Mouse (Mus musculus) liver, embryonic 11.5 days (tissue): ENCODE results near the gene Cyp2t4. TPM values are rescaled to one million over a fixed set of nuclear protein-coding genes. Genes with fewer than 3 reads are reported as not detected.

Source experiments
- ATAC-seq: fragments of 200-750 bp; cut with Nextera tagmentation; replicated peaks from 2 replicates; pipeline ENCODE4 v1.8.0; 2017; ENCODE audit warnings: moderate number of reproducible peaks, mild to moderate bottlenecking, moderate TSS enrichment, moderate library complexity; ENCODE audit not compliant: low FRiP score
- DNase-seq: peaks from one replicate; pipeline ENCODE4 v3.0.0-alpha.2; 2017; ENCODE audit warnings: low spot score
- H3K27ac ChIP-seq: fragments of 300-500 bp; sonication (generic); 2 replicates; pipeline ENCODE4 v1.5.1; 2014; ENCODE audit warnings: mild to moderate bottlenecking, low read depth, low read length, control low read depth
- H3K27me3 ChIP-seq: fragments of 300-500 bp; sonication (generic); replicated peaks from 2 replicates; pipeline ENCODE4 v1.6.1; 2014; ENCODE audit warnings: low read length, mixed read lengths; ENCODE audit not compliant: control insufficient read depth, insufficient read depth
- H3K36me3 ChIP-seq: fragments of 300-500 bp; sonication (generic); 2 replicates; pipeline ENCODE4 v1.6.1; 2014; ENCODE audit warnings: mild to moderate bottlenecking, low read length, moderate library complexity, mixed read lengths; ENCODE audit not compliant: control insufficient read depth, insufficient read depth
- H3K4me1 ChIP-seq: fragments of 300-500 bp; sonication (generic); replicated peaks from 2 replicates; pipeline ENCODE4 v1.6.1; 2014; ENCODE audit warnings: low read length, mixed read lengths; ENCODE audit not compliant: control insufficient read depth, insufficient read depth
- H3K4me2 ChIP-seq: fragments of 300-500 bp; sonication (generic); 2 replicates; pipeline ENCODE4 v1.6.1; 2014; ENCODE audit warnings: mild to moderate bottlenecking, control low read depth, moderate library complexity
- H3K4me3 ChIP-seq: fragments of 300-500 bp; sonication (generic); 2 replicates; pipeline ENCODE4 v1.5.1; 2014; ENCODE audit warnings: low read depth, low read length, control low read depth
- H3K9ac ChIP-seq: fragments of 300-500 bp; sonication (generic); 2 replicates; pipeline ENCODE4 v1.6.1; 2014; ENCODE audit warnings: low read depth, low read length, control low read depth
- H3K9me3 ChIP-seq: fragments of 300-500 bp; sonication (generic); 2 replicates; pipeline ENCODE4 v1.6.1; 2016; ENCODE audit warnings: low read length, inconsistent platforms, mixed read lengths; ENCODE audit not compliant: control insufficient read depth
- WGBS: fragments of 180-500 bp; shearing (Covaris S2); extraction: QIAGEN DNeasy Blood & Tissue Kit; methylation state at CpG from one replicate; pipeline ENCODE4 v1.1.7; 2014; 5-methylcytosine and 5-hydroxymethylcytosine counted together
- polyA plus RNA-seq: library from polyadenylated mRNA; unstranded; fragments of >200 nt; fragmentation: Nextera tagmentation; extraction: Ambion mirVana; gene quantifications from 2 replicates; pipeline ENCODE4 v1.2.1, GENCODE M21; 2014

The Cyp2t4 gene
- polyA plus RNA-seq, 1 experiment from 2014 or later: not detected

DNA sequence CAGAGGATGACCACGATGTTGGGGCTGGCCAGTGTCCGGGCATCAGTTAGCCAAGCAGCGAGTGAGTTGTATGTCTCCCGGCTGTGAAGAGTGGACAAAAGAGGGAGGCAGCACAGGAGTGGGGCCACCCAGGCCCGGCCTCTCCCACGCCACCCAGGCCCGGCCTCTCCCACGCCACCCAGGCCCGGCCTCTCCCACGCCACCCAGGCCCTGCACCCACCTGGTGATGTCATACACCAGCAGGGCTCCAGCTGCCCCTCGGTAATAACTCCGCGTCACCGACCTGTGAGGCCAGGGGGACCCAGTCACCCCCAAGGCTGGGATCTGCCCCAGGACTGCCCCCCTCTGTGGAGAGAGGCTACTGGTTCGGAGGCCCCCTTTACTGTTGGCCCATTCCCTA is 21.0 kb downstream of the Cyp2t4 start:
- Histone ChIP-seq H3K27me3 (no peaks in the 10 kb centered on the region), H3K36me3 (peaks cover 10% of the 10 kb centered on the region; the same call in 1 of the 2 replicates), H3K27ac (no peak overlapping the region), H3K4me2 (no peak overlapping the region), H3K4me1 (peaks cover 4% of the 10 kb centered on the region), H3K9me3 (no peaks in the 10 kb centered on the region), H3K9ac (no peak overlapping the region), H3K4me3 (no peak overlapping the region)
- ATAC-seq: no peak
- WGBS: 92% methylated on average over 15 of the region's 15 CpGs
- DNase-seq: no peak

DNA sequence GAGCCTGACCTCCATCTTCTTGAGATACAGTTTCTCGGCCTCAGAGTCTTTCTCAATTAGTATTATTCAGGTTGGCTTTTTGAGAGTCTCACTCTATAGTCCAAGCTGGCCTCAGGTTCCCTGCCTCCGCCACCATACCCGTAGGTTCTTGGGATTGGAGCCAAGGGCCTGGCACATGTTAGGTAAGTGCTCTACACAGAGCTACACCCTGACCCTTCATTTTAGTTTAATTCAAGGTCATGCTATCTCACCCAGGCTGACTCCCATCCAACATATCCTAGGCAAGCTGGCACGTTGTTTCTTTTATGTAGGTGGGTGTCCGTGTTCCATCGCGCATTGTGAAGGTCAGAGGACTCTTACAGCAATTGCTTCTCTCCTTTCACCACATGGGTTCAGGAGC is 21.4 kb downstream of the Cyp2t4 start:
- Histone ChIP-seq H3K4me3 (no peak overlapping the region), H3K27me3 (no peaks in the 10 kb centered on the region), H3K27ac (no peak overlapping the region), H3K9me3 (no peaks in the 10 kb centered on the region), H3K4me1 (peaks cover 8% of the 10 kb centered on the region), H3K4me2 (no peak overlapping the region), H3K36me3 (peaks cover 10% of the 10 kb centered on the region; the same call in 1 of the 2 replicates), H3K9ac (no peak overlapping the region)
- ATAC-seq (no peak), DNase-seq (no peak)
- 93% methylated on average over 7 of the region's 7 CpGs for WGBS

GRCm38 (mm10) chr7:27177942-27178323 is 24.4 kb downstream of the Cyp2t4 start:
- ATAC-seq: no peak
- Histone ChIP-seq H3K4me2 (peak overlapping the region; percentile 70), H3K9me3 (no peaks in the 10 kb centered on the region), H3K36me3 (peaks cover 3% of the 10 kb centered on the region; the same call in 1 of the 2 replicates), H3K27ac (peak overlapping the region; percentile 78), H3K27me3 (no peaks in the 10 kb centered on the region), H3K4me3 (peak overlapping the region; percentile 73), H3K9ac (peak overlapping the region; percentile 63), H3K4me1 (peaks cover 10% of the 10 kb centered on the region)
- WGBS: 19% methylated on average over 4 of the region's 4 CpGs
- no peak for DNase-seq

DNA sequence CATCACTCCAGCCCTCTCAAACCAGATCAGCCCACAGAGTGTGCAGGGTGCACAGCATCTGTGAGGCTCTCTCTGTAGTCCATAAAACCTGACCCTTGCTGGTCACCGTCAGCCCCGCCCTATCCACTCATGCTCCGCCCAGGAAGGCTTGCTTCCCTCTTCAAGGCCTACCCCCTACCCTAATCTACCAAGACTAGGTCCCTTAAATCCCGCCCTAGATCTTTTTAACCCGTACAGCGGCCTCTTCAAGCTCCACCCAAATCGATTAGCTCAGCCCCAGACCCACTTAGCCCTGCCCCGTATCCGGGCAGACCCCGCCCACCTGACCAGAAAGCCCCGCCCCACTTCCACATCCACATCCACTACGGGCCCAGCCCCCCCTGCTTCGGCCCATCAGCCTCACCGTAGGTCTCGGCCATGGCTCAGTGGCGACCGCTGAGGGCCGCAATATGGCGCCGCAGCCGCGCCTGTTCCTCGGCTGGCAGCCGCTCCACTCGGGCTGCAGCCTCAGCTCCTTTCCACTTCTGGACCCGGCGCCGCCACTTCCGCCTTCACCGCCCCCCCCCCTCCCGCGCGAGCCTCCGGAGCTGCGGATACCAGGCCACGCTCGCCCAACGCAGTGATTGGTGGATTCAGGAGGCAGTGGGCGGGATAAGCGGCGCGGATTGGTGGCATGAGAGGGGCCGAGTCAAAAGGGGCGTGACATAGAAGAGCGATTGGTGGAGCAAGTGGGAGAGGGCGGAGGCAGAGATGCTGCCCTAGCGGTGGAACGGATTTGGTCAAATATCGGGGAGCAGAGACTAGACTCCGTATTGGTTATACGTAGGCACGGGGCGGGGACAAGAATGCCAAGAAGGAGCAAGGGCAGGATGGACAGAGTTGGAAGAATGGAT is 25.1 kb downstream of the Cyp2t4 start, which contains the start of gene Rab4b:
TSS of gene Rab4b (minus strand) at position 573 of the 893 bp plus-strand sequence.
- peaks cover 10% of the 10 kb centered on the region for H3K4me1 ChIP-seq
- peak within 1 kb of the TSS; percentile 63 for H3K9ac ChIP-seq
- under 1% methylated on average over 53 of the region's 53 CpGs for whole genome bisulfite sequencing
- peaks cover 3% of the 10 kb centered on the region; the same call in 1 of the 2 replicates for H3K36me3 ChIP-seq
- DNase-seq: peak; percentile 98
- ATAC-seq: peak; percentile 95
- no peaks in the 10 kb centered on the region for H3K27me3 ChIP-seq
- H3K4me3 ChIP-seq: peak within 1 kb of the TSS; percentile 73
- H3K27ac ChIP-seq: peak within 1 kb of the TSS; percentile 78
- H3K4me2 ChIP-seq: peak within 1 kb of the TSS; percentile 70
- no peaks in the 10 kb centered on the region for H3K9me3 ChIP-seq

- DNase-seq (no peak), ATAC-seq (no peak)
- 44% methylated on average over 16 of the region's 16 CpGs for WGBS
- peak overlapping the region; percentile 41; the same call in 1 of the 2 replicates for H3K9ac ChIP-seq
- H3K27ac ChIP-seq: peak overlapping the region; percentile 67
- H3K4me3 ChIP-seq: peak overlapping the region; percentile 73
- no peaks in the 10 kb centered on the region for H3K9me3 ChIP-seq
- 0 out of 2 replicates have a peak, but pooled peaks cover 5% of the 10 kb centered on the region for H3K36me3 ChIP-seq
- H3K4me1 ChIP-seq: peaks cover 8% of the 10 kb centered on the region
- H3K4me2 ChIP-seq: peak overlapping the region; percentile 70
- H3K27me3 ChIP-seq: no peaks in the 10 kb centered on the region
Measured at GRCm38 (mm10) chr7:27179217-27179918, 25.9 kb downstream of the Cyp2t4 start.

DNA sequence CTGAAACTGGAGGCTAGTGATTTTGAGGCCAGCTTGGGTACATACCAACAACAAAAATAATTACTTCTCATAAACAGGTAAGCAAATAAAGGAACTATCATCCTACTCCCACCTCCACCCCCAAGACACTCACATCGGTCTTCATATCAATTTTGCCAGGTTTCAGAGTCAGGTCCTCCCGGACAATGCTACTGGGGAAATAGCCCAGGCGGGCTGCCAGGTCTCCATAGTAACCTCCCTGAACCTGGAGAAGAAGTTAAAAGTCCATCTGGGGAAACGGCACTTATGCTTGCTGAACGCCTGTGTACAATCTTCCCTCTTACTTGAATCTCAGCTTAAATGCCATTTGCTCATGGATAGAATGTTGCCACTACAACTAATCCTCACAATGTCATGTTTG is 26.5 kb downstream of the Cyp2t4 start:
- ATAC-seq (no peak), DNase-seq (no peak)
- peak overlapping the region; percentile 67; the same call in 1 of the 2 replicates for H3K27ac ChIP-seq
- no peaks in the 10 kb centered on the region for H3K9me3 ChIP-seq
- H3K9ac ChIP-seq: no peak overlapping the region
- no peak overlapping the region for H3K4me2 ChIP-seq
- no peak overlapping the region for H3K4me3 ChIP-seq
- peaks cover 7% of the 10 kb centered on the region for H3K36me3 ChIP-seq
- H3K27me3 ChIP-seq: no peaks in the 10 kb centered on the region
- H3K4me1 ChIP-seq: peaks cover 8% of the 10 kb centered on the region
- 85% methylated on average over 5 of the region's 5 CpGs for WGBS

GRCm38 (mm10) chr7:27180837-27181695 is 27.6 kb downstream of the Cyp2t4 start, which contains the start of the genes Gm21983 and Mia:
TSS of gene Gm21983 (minus strand) at chr7:27181086.
TSS of gene Mia (minus strand) at chr7:27181157.
- peak within 1 kb of the TSS; percentile 67; the same call in 1 of the 2 replicates for H3K27ac ChIP-seq
- H3K4me2 ChIP-seq: no peak within 1 kb of the TSS
- peaks cover 17% of the 10 kb centered on the region for H3K36me3 ChIP-seq
- 69% methylated on average over 14 of the region's 14 CpGs for WGBS
- no peaks in the 10 kb centered on the region for H3K27me3 ChIP-seq
- peaks cover 8% of the 10 kb centered on the region for H3K4me1 ChIP-seq
- H3K4me3 ChIP-seq: no peak within 1 kb of the TSS
- no peak for ATAC-seq
- H3K9me3 ChIP-seq: no peaks in the 10 kb centered on the region
- no peak for DNase-seq
- H3K9ac ChIP-seq: no peak within 1 kb of the TSS

GRCm38 (mm10) chr7:27182498-27182897 is 29.0 kb downstream of the Cyp2t4 start:
- no peak for DNase-seq
- H3K4me2 ChIP-seq: no peak overlapping the region

More at GRCm38 (mm10) chr7:27182498-27182897, 29.0 kb downstream of the Cyp2t4 start:
- peaks cover 8% of the 10 kb centered on the region for H3K4me1 ChIP-seq
- peaks cover 28% of the 10 kb centered on the region for H3K36me3 ChIP-seq
- no peak overlapping the region for H3K27ac ChIP-seq
- 93% methylated on average over 1 of the region's 1 CpGs for WGBS
- H3K9me3 ChIP-seq: no peaks in the 10 kb centered on the region
- H3K9ac ChIP-seq: no peak overlapping the region
- ATAC-seq: no peak
- H3K27me3 ChIP-seq: no peaks in the 10 kb centered on the region
- H3K4me3 ChIP-seq: no peak overlapping the region
